Mouse (Mus musculus) skeletal muscle tissue, postnatal 0 days (tissue): Measurements from ENCODE around the gene Kctd21. TPM values are rescaled to one million over a fixed set of nuclear protein-coding genes. Genes with fewer than 3 reads are reported as not detected.

Experiments used
- polyA plus RNA-seq: library from polyadenylated mRNA; unstranded; fragments of >200 nt; fragmentation: Nextera tagmentation; extraction: Ambion mirVana; gene quantifications from 2 replicates; pipeline ENCODE4 v1.2.1, GENCODE M21; 2015

Gene Kctd21
- polyA plus RNA-seq = 1.9 TPM in 2 replicates

GRCm38 (mm10) chr7:97331726-97332666 is at the start of gene Kctd21, which contains the start of gene Usp35:
Gene Kctd21 (plus strand): TSS chr7:97332327.
Gene Usp35 (minus strand): TSS chr7:97332020.

Other genes with a start within 250 kb of the Kctd21 start
- gene Usp35, start 307 bp upstream of the Kctd21 start, polyA plus RNA-seq = 0.48 and 0.73 TPM in 2 replicates
- gene Alg8, start 39.3 kb downstream of the Kctd21 start, polyA plus RNA-seq = 11.0 and 12.6 TPM in 2 replicates
- gene Ndufc2, start 67.7 kb downstream of the Kctd21 start, polyA plus RNA-seq = 663 and 669 TPM in 2 replicates
- gene Thrsp, start 85.4 kb downstream of the Kctd21 start, polyA plus RNA-seq = 53.1 and 60.1 TPM in 2 replicates
- 0.85 and 1.5 TPM in 2 replicates for gene Kctd14, start 119.0 kb downstream of the Kctd21 start, polyA plus RNA-seq
- gene Ints4, start 148.6 kb downstream of the Kctd21 start, polyA plus RNA-seq = 25.2 and 30.7 TPM in 2 replicates
- 170 and 185 TPM in 2 replicates for gene Aamdc, start 247.2 kb downstream of the Kctd21 start, polyA plus RNA-seq
- gene Rsf1, start 247.6 kb downstream of the Kctd21 start, polyA plus RNA-seq = 10.1 and 10.2 TPM in 2 replicates